In genomic region chr3:88950576-88951326, GRCm38 (mm10) we compare ENCODE assay signal across 8 mouse cellular contexts. TPM values are rescaled to one million over a fixed set of nuclear protein-coding genes. Genes with fewer than 3 reads are reported as not detected.
DNase-seq lines count a peak whose midpoint lies in the region; ATAC-seq and TF ChIP-seq lines count a peak whose summit lies in the region.

TSS of gene Ash1l (plus strand) at chr3:88950622.
TSS of gene Dap3 (minus strand) at chr3:88951181.

- ATAC-seq in hindbrain, embryonic 11.5 days (ENCODE audit: low FRiP score): peak; percentile 79

- no peaks in the 10 kb centered on the region for H3K36me3 ChIP-seq in hindbrain, embryonic 11.5 days (ENCODE audit: control insufficient read depth, insufficient read depth, low read length)

- H3K9me3 ChIP-seq in hindbrain, embryonic 11.5 days (ENCODE audit: control insufficient read depth, low read length): no peaks in the 10 kb centered on the region

- H3K4me3 ChIP-seq in cerebellum, adult 2 months (replicated peaks; ENCODE audit: insufficient read depth, low read depth, low read length): peak within 1 kb of the TSS; percentile 77
- H3K4me3 ChIP-seq in hindbrain, embryonic 11.5 days (ENCODE audit: low read depth, low read length): peak within 1 kb of the TSS; percentile 93

- H3K4me1 ChIP-seq in cerebellum, adult 2 months (ENCODE audit: control insufficient read depth, insufficient read depth, low read length): peaks cover 2% of the 10 kb centered on the region; the same call in 1 of the 2 replicates
- H3K4me1 ChIP-seq in hindbrain, embryonic 11.5 days (replicated peaks; ENCODE audit: control insufficient read depth, insufficient read depth, low read length): 0 out of 2 replicates have a peak, but pooled peaks cover 2% of the 10 kb centered on the region

- TF ChIP-seq CTCF in cerebellum, adult 2 months (IDR thresholded peaks at IDR 0.05; ENCODE audit: borderline replicate concordance, insufficient read depth, low read depth, low read length): peak; percentile 24; the same call in 1 of the 2 replicates

- peak; percentile 87 for DNase-seq in NIH3T3 (ENCODE audit: low read depth)
- DNase-seq in cerebellum, adult 2 months: peak; percentile 79 to 87
- DNase-seq in frontal cortex, postnatal 10 days (ENCODE audit: low spot score in 2 of 2): peak; percentile 73 to 75
- peak; percentile 83 for DNase-seq in hindbrain, embryonic 11.5 days (ENCODE audit: low spot score)
- peak; percentile 71 to 88 for DNase-seq in layer of hippocampus, postnatal 14 days (ENCODE audit: low spot score in 2 of 2)
- DNase-seq in lung, postnatal 10 days: peak; percentile 81
- DNase-seq in retina, postnatal 1 day: peak; percentile 91
- peak; percentile 90 for DNase-seq in thymus, postnatal 4 days

- H3K4me2 ChIP-seq in hindbrain, embryonic 11.5 days (replicated peaks; ENCODE audit: low read depth, low read length): peak within 1 kb of the TSS; percentile 43

- peak within 1 kb of the TSS; percentile 97 for H3K9ac ChIP-seq in hindbrain, embryonic 11.5 days (ENCODE audit: low read depth, low read length)

- no peaks in the 10 kb centered on the region for H3K27me3 ChIP-seq in cerebellum, adult 2 months (ENCODE audit: control insufficient read depth, insufficient read depth, low read length)
- no peaks in the 10 kb centered on the region for H3K27me3 ChIP-seq in hindbrain, embryonic 11.5 days (ENCODE audit: control insufficient read depth, insufficient read depth, low read length)

- TF ChIP-seq POLR2A in cerebellum, adult 2 months (IDR thresholded peaks at IDR 0.05; ENCODE audit: borderline replicate concordance, insufficient read depth, low read length): 0 out of 2 replicates have a peak, but pooled peaks have one; percentile 19

- peak within 1 kb of the TSS; percentile 92 for H3K27ac ChIP-seq in cerebellum, adult 2 months (ENCODE audit: insufficient read depth, low read length)
- peak within 1 kb of the TSS; percentile 99 for H3K27ac ChIP-seq in hindbrain, embryonic 11.5 days (ENCODE audit: low read depth, low read length)

- WGBS in cerebellum, adult 2 months: 1% methylated on average over 43 of the region's 64 CpGs
- WGBS in hindbrain, embryonic 11.5 days: under 1% methylated on average over 24 of the region's 64 CpGs

RNA-seq across cellular contexts. Expression of gene Ash1l, which starts in this region (rescaled TPM):
- 32.2 and 32.7 TPM in 2 replicates for polyA plus RNA-seq in cerebellum, adult 2 months (2012; rRNA removed)
- polyA plus RNA-seq in hindbrain, embryonic 11.5 days (2014; fragmentation: Nextera tagmentation; extraction: Ambion mirVana): 15.5 and 22.9 TPM in 2 replicates
- total RNA-seq in layer of hippocampus, postnatal 14 days (2021): 10 to 100 TPM; 64.3 to 66.8 TPM

RNA-seq across cellular contexts. Expression of gene Dap3, which starts in this region (rescaled TPM):
- polyA plus RNA-seq in cerebellum, adult 2 months (2012; rRNA removed): 125 and 131 TPM in 2 replicates
- 145 and 167 TPM in 2 replicates for polyA plus RNA-seq in hindbrain, embryonic 11.5 days (2014; fragmentation: Nextera tagmentation; extraction: Ambion mirVana)
- 100 to 1,000 TPM; 108 to 116 TPM for total RNA-seq in layer of hippocampus, postnatal 14 days (2021)

Comparison
In these comparisons a context has a peak if more than half of its experiments do, and no peak if none do; other contexts are left out.
1. Peak in every context shown above with its lines: DNase-seq, ATAC-seq, H3K4me3 ChIP-seq and H3K27ac ChIP-seq.